Mouse (Mus musculus): ENCODE results near the gene Kirrel.
"Not testable (repeated sequence)": the region's sequence is repeated elsewhere in the genome, so short reads cannot be mapped to it uniquely, and the experiment has no call there.

The Kirrel gene

DNA sequence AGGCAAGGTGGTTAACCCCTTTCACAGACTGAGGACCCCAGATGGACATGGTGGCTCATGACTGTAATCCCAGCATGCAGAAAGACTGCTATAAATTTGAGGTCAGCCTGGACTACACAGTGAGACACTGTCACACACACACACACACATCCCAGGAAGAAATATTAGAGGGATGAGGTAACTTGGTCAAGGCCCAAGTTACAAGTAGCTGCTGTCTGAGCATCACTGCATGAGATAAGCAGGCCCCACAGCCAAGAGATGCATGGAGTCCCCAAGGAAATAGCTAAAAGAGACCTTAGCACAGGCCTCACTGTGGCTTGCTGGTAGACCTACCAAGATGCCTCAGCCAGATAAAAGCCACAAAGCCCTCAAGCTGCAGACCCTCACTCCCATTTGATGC, 39.6 kb downstream of the Kirrel start:
- DNase-seq (ENCODE audit: low spot score) = no peak

DNA sequence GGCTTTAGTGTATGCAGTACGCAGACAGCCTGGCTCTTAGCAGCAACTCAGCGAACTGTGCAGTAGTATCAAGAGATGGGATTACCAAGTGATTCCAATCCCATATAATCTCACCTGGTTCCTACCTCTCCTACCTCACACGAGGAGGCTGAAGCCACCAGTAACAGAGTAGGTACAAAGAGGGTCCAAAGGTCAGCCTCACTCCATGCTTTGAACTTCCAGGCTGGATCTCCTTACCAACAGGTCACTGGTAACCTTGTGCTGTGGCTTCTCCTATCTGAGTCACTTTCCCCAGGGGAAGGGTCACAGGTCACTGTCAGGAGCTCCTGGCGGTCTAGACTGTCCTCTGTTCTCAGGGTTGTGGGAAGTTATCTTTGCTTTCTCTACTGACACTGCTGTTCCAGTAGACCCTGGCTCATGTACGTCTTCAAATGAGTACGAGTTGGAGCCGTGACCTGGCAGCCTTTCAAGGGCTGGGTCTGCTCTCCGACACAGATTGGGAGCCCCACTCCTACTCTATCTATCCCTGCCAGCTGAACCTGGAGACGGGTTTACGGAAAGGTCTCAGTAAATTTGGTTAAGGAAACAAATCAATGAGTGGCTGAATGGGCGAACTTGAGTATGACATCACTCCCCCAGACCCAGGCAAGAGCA, 42.7 kb downstream of the Kirrel start:
- DNase-seq (ENCODE audit: low spot score) = no peak

DNA sequence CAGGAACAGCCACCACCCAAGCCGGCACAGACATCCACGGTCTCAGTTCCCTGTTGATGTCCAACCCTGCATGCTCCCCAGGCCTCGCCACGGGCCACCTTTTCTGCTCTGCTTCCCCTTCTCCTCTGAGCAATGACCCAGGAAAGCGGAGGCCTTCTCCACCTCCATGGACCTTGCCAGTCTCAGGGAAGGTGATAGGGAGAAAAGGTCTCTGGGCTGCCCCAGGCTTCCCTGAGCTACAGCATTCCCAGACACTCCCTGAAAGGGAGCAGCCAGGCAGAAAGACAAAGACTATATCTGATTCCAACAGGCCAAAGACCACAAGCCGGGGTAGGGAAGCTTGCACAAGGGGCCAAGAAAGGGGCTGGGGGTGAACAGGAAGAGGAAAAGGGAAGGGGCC, 43.6 kb downstream of the Kirrel start:
- DNase-seq (ENCODE audit: low spot score) = no peak

DNA sequence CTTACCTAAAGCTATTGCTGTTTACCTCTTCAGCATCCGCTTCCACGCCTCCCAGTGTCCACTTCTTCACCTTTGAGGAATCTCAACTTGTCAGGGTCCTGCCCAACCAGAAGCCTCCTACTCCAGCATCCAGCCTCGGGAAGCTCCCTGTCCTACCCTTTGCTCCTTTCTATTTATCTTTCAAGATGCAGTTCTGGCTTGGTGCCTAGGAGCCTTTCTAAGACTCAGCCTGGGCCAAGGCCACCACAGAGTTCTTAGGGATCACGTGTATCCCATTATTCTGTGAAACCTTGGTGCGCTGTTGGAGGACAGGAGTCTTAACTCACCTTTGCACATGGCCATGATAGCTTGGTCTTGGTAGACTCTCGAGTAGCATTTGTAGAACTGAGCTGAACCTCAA, 50.8 kb downstream of the Kirrel start:
- DNase-seq (ENCODE audit: low spot score) = no peak

DNA sequence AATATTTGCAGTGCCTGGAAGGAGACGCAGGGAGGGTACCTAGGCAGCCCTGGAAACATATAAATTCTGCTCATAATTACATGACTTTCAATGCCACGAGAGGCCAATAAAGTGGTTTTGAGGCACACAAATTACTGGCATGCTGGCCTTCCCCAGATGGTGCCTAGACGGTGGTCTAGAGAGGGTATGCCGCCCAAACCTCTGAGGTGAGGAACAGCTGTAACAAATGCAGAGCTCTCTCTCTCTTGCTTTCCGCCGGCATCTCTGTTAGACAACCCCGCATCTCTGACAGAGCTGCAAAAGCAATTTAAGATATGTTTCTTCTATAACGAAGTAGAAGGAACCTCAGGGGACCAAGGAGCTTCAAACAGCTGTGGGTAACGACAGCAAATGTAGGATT, 56.3 kb downstream of the Kirrel start:
- DNase-seq (ENCODE audit: low spot score) = no peak

DNA sequence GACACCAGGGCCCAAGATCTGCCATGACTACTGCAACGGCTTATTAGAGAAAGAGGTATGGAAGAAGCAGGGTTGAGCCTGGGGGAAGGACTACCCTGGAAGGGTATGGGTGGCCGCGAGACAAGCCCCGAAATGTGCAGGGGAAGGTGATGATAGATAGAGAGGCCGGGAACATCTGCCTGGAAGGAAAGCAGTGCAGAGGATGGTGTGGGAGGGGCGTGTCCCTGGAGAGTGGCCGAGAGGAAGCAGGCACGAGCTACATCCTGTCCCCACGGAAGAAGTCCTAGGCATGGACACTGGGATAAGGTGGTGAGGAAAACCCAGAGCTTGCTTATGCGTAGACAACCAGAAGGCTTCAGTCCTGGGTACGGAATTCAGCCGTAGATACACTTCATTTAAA, 56.9 kb downstream of the Kirrel start:
- no peak for DNase-seq (ENCODE audit: low spot score)

DNA sequence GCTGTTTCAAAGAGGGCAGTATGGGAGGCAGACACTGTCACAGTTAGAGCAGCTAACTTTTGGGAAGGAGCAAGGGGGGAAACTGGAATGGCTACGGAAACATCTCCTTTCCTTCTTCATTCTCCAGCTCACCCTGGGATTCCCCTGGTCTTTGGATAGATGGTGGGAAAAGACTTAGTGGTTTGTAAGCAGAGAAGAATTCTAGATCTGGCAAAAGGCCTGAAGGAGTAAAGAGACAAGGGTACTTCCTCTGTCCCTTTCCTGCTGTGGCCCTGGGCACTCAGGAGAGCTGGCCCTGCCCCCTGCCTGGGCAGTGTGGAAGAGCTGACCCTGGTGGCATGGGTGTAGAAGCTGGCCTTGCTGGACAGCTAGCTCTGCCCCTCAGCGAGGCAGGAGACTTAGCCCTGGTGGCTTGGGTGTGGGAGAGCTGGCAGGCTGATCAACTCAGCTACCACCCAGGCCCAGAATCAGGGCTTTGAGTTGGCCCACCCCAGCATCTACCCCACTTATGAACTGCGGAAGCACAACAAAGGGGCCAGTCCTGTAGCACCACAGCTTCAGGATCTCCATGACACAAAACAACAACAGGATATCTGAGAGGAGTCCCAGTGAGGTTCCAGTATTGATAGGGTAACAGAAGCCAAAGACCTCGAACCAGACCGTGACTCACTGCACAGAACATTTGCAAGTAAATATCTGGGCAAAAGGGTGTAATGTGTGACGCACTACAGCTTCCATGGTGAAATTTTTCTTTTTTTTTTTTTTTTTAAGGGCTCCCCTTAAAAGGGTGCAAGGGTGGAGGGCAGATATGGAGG, 58.6 kb downstream of the Kirrel start:
- DNase-seq (ENCODE audit: low spot score) = no peak

GRCm38 (mm10) chr3:87115271-87115670, 59.3 kb downstream of the Kirrel start:
- no peak for DNase-seq (ENCODE audit: low spot score)

DNA sequence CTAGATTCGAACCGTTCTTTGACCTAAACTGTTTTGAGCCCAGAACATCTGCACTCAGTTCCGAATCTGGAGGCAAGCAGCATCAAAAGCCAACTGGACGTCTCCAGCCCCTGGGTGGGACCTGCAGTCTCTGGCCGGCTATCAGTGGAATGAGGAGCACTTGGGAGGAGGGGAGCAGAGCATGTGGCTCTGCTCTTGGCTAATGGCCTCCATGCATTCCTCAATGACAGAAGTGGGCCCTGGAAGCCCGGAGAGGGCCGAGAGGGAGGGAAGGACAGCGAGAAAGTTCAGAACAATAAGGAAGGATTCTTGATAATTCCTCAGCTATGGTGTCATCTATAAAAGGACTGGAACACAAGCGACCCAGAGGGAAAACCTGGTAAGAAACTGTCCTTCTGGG, 59.7 kb downstream of the Kirrel start:
- DNase-seq (ENCODE audit: low spot score) = peak; percentile 19

DNA sequence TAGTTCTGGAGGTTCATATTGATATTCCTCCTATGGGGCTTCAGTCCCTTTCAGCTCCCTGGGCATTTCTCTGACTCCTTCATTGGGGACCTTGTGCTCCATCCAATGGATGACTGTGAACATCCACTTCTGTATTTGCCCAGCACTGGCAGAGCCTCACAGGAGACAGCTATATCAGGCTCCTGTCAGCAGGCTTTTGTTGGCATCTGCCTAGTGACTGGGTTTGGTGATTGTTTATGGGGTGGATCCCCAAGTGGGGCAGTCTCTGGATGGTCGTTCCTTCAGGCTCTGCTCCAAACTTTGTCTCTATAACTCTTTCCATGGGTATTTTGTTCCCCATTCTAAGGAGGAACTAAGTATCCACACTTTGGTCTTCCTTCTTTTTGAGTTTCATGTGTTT, 60.7 kb downstream of the Kirrel start:
- not testable (repeated sequence) for DNase-seq (ENCODE audit: low spot score)

DNA sequence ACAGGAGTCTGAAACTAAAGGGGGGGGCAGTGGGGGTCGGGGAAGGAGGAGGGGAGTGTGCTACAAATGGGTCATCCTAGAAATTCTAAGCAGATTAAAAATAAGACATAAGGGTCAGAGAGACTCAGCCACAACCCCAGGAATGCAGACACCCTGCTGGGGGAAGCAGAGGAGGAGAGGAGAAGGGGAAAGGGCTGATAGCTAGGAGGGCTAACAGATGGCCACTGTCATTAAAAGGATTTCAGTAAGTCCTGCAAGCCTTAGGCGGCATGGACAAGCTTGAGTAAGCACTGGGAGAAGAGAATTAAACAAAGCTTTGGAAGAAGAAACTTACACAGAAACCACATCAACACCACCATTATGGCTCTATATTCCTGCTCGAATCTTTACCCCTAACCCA, 62.3 kb downstream of the Kirrel start:
- no peak for DNase-seq (ENCODE audit: low spot score)

- DNase-seq (ENCODE audit: low spot score) = no peak
These were observed 69.7 kb downstream of the Kirrel start for GRCm38 (mm10) chr3:87104856-87105255.

DNA sequence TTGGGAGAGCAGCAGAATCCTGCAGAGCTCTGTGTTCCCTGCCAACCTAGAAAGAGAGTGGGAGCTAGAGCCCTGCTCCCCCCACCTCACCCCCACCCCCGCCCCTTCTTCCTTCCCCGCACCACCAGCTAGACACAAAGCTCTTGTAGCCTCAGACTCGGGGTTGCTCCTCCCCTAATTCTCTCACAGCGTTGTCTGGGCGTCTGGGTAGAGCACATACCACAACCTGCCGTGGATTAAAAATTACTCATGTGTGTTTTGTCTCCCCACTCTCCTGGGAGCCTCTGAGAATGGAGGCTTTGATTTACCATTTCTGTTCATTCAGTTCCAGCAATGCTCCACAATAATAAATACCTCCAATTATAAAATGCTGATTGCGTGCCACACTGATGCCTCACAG, 72.2 kb downstream of the Kirrel start:
- no peak for DNase-seq (ENCODE audit: low spot score)

- DNase-seq (ENCODE audit: low spot score) = no peak
These were observed 73.6 kb downstream of the Kirrel start for GRCm38 (mm10) chr3:87100911-87101310.

- no peak for DNase-seq (ENCODE audit: low spot score)
These were observed 76.3 kb downstream of the Kirrel start for GRCm38 (mm10) chr3:87097969-87098946.

- DNase-seq (ENCODE audit: low spot score) = no peak
These were observed 77.3 kb downstream of the Kirrel start for GRCm38 (mm10) chr3:87097205-87097604.

DNA sequence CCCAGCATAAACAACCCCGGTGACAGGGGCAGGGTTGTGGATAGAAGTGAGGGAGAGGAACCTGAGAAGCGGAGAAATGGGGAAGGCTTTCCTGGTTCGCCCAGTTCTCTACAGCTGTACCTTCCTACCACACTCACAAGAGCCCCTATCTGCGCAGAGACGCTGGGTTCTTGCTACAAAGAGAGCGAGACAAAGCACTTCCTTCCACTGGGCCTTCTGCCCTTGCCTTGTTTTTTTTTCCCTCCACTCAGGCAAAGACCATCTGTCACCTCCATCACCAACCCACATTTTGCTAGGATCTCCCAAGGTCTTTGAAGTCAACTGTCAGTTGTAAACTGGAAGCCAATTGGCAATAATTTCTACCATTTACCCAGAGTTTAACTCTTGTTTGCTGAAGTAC, 80.8 kb downstream of the Kirrel start:
- no peak for DNase-seq (ENCODE audit: low spot score)

DNA sequence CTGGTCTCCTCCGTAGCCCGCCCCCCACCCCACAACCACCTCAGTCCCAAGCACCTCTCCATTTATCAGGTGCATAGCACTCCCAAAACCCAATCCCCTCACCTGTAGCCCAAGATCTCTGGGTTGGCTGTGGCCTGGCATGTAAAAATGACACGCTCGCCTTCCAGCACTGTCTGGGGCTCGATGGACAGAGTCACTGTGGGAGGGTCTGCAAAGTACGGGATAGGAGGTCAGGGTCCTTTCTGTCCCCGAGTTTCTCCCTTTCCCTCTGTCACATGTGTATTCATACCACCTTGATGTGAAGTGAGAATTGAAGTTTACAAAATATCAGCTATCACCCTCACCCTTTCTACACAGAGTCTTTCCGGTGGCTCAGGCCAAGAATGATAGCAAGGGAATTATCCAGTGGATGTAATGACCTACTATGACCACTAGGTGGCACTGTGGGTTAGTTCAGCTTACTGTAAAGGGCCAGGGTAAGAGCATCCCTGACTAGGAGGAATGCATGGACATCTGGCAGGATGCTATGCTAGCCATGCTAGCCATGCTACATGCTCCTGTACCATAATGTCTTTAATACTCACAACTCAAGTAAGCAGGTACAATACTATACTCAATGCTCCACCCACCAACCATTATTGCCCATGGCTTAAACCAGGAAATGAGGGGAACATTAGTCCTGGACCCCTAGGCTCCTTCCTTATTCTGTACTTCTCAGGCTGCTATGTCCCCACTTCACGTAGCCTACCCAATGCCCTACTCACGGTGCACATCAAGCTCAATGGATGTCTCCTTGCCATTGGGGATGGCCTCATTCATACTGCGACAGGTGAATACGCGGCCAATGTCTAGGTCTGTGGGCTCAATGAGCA, 84.6 kb downstream of the Kirrel start:
- DNase-seq (ENCODE audit: low spot score) = peak; percentile 19

- DNase-seq (ENCODE audit: low spot score) = no peak
These were observed 87.4 kb downstream of the Kirrel start for GRCm38 (mm10) chr3:87087146-87087545.

GRCm38 (mm10) chr3:87082235-87082634, 92.3 kb downstream of the Kirrel start:
- no peak for DNase-seq (ENCODE audit: low spot score)

DNA sequence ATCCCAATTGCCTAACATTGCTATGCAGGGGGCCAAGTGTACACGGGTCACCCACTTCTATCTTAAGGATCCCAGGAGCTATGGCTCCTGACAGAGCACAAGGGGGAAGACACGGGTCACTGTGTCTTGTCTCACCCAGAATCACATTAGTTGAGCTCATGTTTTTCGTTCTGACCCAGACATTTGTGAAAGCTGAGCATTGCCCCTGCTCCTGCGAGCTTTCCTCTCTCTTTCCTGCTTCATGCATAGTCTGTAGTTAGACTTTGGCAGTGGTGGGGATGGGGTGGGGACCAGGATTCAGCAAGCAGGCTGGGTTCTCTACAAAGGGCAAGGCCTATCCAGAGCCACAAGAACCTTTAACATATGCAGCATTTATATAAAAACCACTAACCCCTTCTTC, 94.8 kb downstream of the Kirrel start:
- no peak for DNase-seq (ENCODE audit: low spot score)

GRCm38 (mm10) chr3:87079301-87079700, 95.2 kb downstream of the Kirrel start:
- DNase-seq (ENCODE audit: low spot score) = no peak

Measured in ovary, adult 18-20 months (tissue).